Mouse (Mus musculus) layer of hippocampus, adult 9-10 months (tissue): ENCODE results near the gene BC035947.
"Not testable (repeated sequence)": the region's sequence is repeated elsewhere in the genome, so short reads cannot be mapped to it uniquely, and the experiment has no call there.

Experiments used
- DNase-seq: peaks from one replicate; pipeline ENCODE4 v3.0.0; 2022; ENCODE audit warnings: low spot score

The BC035947 gene

GRCm38 (mm10) chr1:78511621-78512160 is at the start of gene BC035947:
Gene BC035947, minus strand, starts transcription at chr1:78512158.
- no peak for DNase-seq

- no peak for DNase-seq
Measured at GRCm38 (mm10) chr1:78554012-78554666, 42.2 kb upstream of the BC035947 start.

- no peak for DNase-seq
Measured at GRCm38 (mm10) chr1:78548961-78549360, 37.0 kb upstream of the BC035947 start.

GRCm38 (mm10) chr1:78546258-78546657 is 34.3 kb upstream of the BC035947 start:
- DNase-seq, result no peak

GRCm38 (mm10) chr1:78543631-78544030 is 31.7 kb upstream of the BC035947 start:
- not testable (repeated sequence) for DNase-seq

GRCm38 (mm10) chr1:78539166-78539565 is 27.2 kb upstream of the BC035947 start:
- DNase-seq, result no peak

GRCm38 (mm10) chr1:78538396-78538795 is 26.4 kb upstream of the BC035947 start:
- no peak for DNase-seq

GRCm38 (mm10) chr1:78537494-78538010 is 25.6 kb upstream of the BC035947 start:
- peak; percentile 64 for DNase-seq

- DNase-seq, result peak; percentile 83
Measured at GRCm38 (mm10) chr1:78536310-78537164, 24.6 kb upstream of the BC035947 start.

- no peak for DNase-seq
Measured at GRCm38 (mm10) chr1:78534428-78535150, 22.6 kb upstream of the BC035947 start.

- DNase-seq, result no peak
Measured at GRCm38 (mm10) chr1:78532184-78532800, 20.3 kb upstream of the BC035947 start.

- no peak for DNase-seq
Measured at GRCm38 (mm10) chr1:78530500-78531215, 18.7 kb upstream of the BC035947 start.

GRCm38 (mm10) chr1:78529011-78529410 is 17.1 kb upstream of the BC035947 start:
- no peak for DNase-seq

GRCm38 (mm10) chr1:78528356-78528755 is 16.4 kb upstream of the BC035947 start:
- DNase-seq, result no peak

GRCm38 (mm10) chr1:78525189-78525886 is 13.4 kb upstream of the BC035947 start:
- DNase-seq, result peak; percentile 65

- no peak for DNase-seq
Measured at GRCm38 (mm10) chr1:78518907-78519306, 6.9 kb upstream of the BC035947 start.

- no peak for DNase-seq
Measured at GRCm38 (mm10) chr1:78512756-78513155, 798 bp upstream of the BC035947 start.

- DNase-seq, result no peak
Measured at GRCm38 (mm10) chr1:78510862-78511261, 1.1 kb downstream of the BC035947 start, which contains the start of gene Mogat1. Gene Mogat1, plus strand, starts transcription at chr1:78510991.

GRCm38 (mm10) chr1:78507137-78507536 is 4.8 kb downstream of the BC035947 start:
- DNase-seq, result no peak

- no peak for DNase-seq
Measured at GRCm38 (mm10) chr1:78502527-78502926, 9.4 kb downstream of the BC035947 start.
